Mouse (Mus musculus) G1E (cell line): ENCODE results near the gene Sh3gl1. TPM values are rescaled to one million over a fixed set of nuclear protein-coding genes. Genes with fewer than 3 reads are reported as not detected.

Experiments used
- ATAC-seq: 2 replicates; pipeline ENCODE4 v1.8.0; 2016; ENCODE audit warnings: mild to moderate bottlenecking; ENCODE audit not compliant: insufficient number of reproducible peaks, poor library complexity, low FRiP score, severe bottlenecking; ENCODE audit errors: extremely low read depth
- DNase-seq: peaks from one replicate; pipeline ENCODE4 v3.0.0; 2012; ENCODE audit warnings: low spot score
- H3K27me3 ChIP-seq: 2 replicates; pipeline ENCODE4 v1.6.1; 2012; ENCODE audit warnings: mild to moderate bottlenecking, low read length, inconsistent platforms; ENCODE audit not compliant: insufficient read depth
- H3K36me3 ChIP-seq: replicated peaks from 2 replicates; pipeline ENCODE3; 2012; ENCODE audit warnings: mild to moderate bottlenecking, inconsistent platforms
- H3K4me1 ChIP-seq: 2 replicates; pipeline ENCODE4 v1.6.1; 2012; ENCODE audit warnings: low read depth, low read length, inconsistent platforms, mixed read lengths; ENCODE audit not compliant: insufficient read depth
- H3K4me3 ChIP-seq: 2 replicates; pipeline ENCODE4 v1.5.1; 2012; ENCODE audit warnings: low read depth, mild to moderate bottlenecking, inconsistent platforms, low read length, moderate library complexity, mixed read lengths
- H3K9me3 ChIP-seq: replicated peaks from 2 replicates; pipeline ENCODE4 v1.6.1; 2012; ENCODE audit warnings: inconsistent platforms
- CTCF ChIP-seq: IDR thresholded peaks from 2 replicates; pipeline ENCODE4 v1.5.1; 2012; ENCODE audit warnings: low read depth, low read length, inconsistent platforms, mixed read lengths
- GATA1 ChIP-seq: IDR thresholded peaks from 2 replicates; pipeline ENCODE4 v1.6.1; 2012; ENCODE audit warnings: borderline replicate concordance, low read length, inconsistent platforms, mixed read lengths
- GATA2 ChIP-seq: IDR thresholded peaks from 2 replicates; pipeline ENCODE4 v1.6.1; 2012; ENCODE audit warnings: low read depth, low read length, inconsistent platforms, borderline replicate concordance
- POLR2AphosphoS5 ChIP-seq: IDR thresholded peaks from 2 replicates; pipeline ENCODE4 v1.6.1; 2012; ENCODE audit warnings: low read depth, low read length, inconsistent platforms; ENCODE audit not compliant: insufficient replicate concordance
- TAL1 ChIP-seq: conservative IDR thresholded peaks from 2 replicates; pipeline ENCODE4 v1.6.1; 2012; ENCODE audit warnings: low read depth, low read length, inconsistent platforms, mixed read lengths
- polyA plus RNA-seq: library from polyadenylated mRNA; stranded (reverse); fragments of >175 nt; gene quantifications from 2 replicates; pipeline ENCODE4 v1.2.3, GENCODE M21; 2012
- total RNA-seq, 2 experiments: library from RNA; stranded (forward) in 1 of 2; stranded (reverse) in 1 of 2; fragments of 200-1000 nt in 1 of 2; fragments of >200 nt in 1 of 2; fragmentation: Nextera tagmentation in 1 of 2; gene quantifications; 2 replicates each; pipeline ENCODE4 v1.2.3; 2014 to 2017

Gene Sh3gl1
- total and polyA plus RNA-seq, 3 experiments: 24.3 to 64.2 (median 28.5) TPM

DNA sequence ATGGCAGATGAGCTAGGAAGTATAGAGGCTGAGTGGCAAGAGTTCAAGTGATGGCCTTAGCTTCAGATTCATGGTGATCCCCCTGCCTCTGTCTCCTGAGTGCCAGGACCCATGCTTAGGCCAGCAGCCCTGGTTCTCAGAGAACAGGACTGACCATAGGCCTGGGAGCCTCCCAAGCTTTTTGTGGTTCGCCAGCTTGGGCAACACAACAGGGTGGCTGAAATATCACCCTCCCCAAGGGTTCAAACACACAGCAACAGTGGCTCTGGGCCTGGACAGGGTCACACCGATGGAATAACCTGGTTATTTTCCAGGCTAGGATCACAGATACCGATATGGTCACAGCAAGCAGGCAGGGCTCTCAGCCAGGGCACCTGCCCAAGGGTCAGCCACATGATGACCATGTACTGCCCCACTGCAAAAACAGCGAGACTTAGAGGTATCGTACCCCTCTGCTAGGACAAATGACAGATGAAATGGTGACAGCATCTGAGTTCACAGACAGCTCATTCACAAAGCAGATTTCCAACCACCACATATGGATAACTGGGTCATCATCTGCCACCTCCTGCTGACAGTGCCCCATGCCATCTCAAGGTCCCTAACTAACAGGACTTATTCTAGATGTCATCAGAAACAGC is 8.5 kb downstream of the Sh3gl1 start:
- TF ChIP-seq GATA2 (no peak), POLR2AphosphoS5 (no peak), GATA1 (no peak), TAL1 (no peak), CTCF (no peak)
- peaks cover 75% of the 10 kb centered on the region for H3K4me1 ChIP-seq
- DNase-seq (no peak), ATAC-seq (no peak)
- H3K36me3 ChIP-seq: peaks cover 96% of the 10 kb centered on the region
- no peak overlapping the region for H3K4me3 ChIP-seq
- H3K27me3 ChIP-seq: no peaks in the 10 kb centered on the region
- H3K9me3 ChIP-seq: no peaks in the 10 kb centered on the region

- TF ChIP-seq GATA1 (no peak), POLR2AphosphoS5 (no peak), GATA2 (no peak), TAL1 (no peak), CTCF (no peak)
- ATAC-seq: no peak
- H3K9me3 ChIP-seq: no peaks in the 10 kb centered on the region
- H3K36me3 ChIP-seq: peaks cover 97% of the 10 kb centered on the region
- peaks cover 71% of the 10 kb centered on the region for H3K4me1 ChIP-seq
- H3K4me3 ChIP-seq: no peak overlapping the region
- H3K27me3 ChIP-seq: no peaks in the 10 kb centered on the region
- no peak for DNase-seq
Measured at GRCm38 (mm10) chr17:56026881-56027280, 9.6 kb downstream of the Sh3gl1 start.

DNA sequence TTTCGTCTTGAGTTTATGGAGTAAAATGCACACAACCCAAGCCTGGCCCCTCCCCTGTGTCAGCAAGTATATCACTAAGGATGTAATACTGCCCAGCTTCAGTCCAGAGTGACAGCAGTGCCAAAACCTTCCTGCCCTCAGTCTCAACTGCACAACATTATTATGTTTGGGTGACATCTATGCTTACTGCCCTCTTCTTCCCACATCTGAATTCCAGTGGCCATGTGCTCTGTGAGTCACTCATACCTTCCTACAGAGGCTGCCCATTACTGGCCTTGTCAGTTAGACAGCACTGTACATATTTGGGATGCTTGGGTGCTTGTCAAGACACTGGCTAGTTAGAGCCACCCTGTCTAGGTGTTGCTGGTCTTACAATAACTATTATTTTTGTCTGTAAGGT is 10.1 kb downstream of the Sh3gl1 start:
- ATAC-seq: no peak
- no peak for TF ChIP-seq POLR2AphosphoS5
- TF ChIP-seq TAL1: no peak
- TF ChIP-seq GATA1: no peak
- TF ChIP-seq CTCF: no peak
- no peak for TF ChIP-seq GATA2
- Histone ChIP-seq H3K36me3 (peaks cover 98% of the 10 kb centered on the region), H3K4me3 (no peak overlapping the region), H3K9me3 (no peaks in the 10 kb centered on the region), H3K4me1 (peaks cover 72% of the 10 kb centered on the region), H3K27me3 (no peaks in the 10 kb centered on the region)
- DNase-seq: no peak

DNA sequence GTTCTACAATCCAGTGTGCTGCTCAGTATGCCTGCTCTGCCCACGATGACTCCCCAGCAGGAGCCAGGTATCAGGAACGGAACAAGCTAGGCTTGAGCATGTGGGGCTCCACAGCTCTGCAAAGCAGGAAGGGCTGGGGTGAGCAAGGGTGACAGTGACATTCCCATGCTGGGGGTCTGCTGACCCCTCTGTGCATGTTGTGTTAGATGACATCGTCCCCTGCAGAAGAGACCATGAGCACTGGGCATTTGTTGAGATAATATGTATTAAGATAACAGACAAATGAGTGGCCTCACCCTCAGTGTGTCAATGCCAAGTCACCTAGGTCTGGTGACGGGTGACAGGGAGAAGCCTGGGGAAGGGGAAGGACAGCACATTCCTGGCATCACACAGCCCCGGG is 11.5 kb downstream of the Sh3gl1 start:
- TF ChIP-seq GATA1 (no peak), POLR2AphosphoS5 (no peak), CTCF (no peak), TAL1 (no peak), GATA2 (no peak)
- DNase-seq: no peak
- peaks cover 69% of the 10 kb centered on the region for H3K4me1 ChIP-seq

GRCm38 (mm10) chr17:56024476-56024875 is 12.0 kb downstream of the Sh3gl1 start:
- Histone ChIP-seq H3K27me3 (no peaks in the 10 kb centered on the region), H3K9me3 (no peaks in the 10 kb centered on the region), H3K4me1 (peaks cover 69% of the 10 kb centered on the region), H3K36me3 (peaks cover 99% of the 10 kb centered on the region), H3K4me3 (no peak overlapping the region)
- no peak for TF ChIP-seq GATA2
- no peak for TF ChIP-seq TAL1
- no peak for TF ChIP-seq GATA1
- TF ChIP-seq POLR2AphosphoS5: no peak
- TF ChIP-seq CTCF: no peak
- DNase-seq (no peak), ATAC-seq (no peak)

More for the DNA sequence above, 11.5 kb downstream of the Sh3gl1 start:
- Histone ChIP-seq H3K4me3 (no peak overlapping the region), H3K27me3 (no peaks in the 10 kb centered on the region), H3K36me3 (peaks cover 99% of the 10 kb centered on the region), H3K9me3 (no peaks in the 10 kb centered on the region)
- no peak for ATAC-seq

DNA sequence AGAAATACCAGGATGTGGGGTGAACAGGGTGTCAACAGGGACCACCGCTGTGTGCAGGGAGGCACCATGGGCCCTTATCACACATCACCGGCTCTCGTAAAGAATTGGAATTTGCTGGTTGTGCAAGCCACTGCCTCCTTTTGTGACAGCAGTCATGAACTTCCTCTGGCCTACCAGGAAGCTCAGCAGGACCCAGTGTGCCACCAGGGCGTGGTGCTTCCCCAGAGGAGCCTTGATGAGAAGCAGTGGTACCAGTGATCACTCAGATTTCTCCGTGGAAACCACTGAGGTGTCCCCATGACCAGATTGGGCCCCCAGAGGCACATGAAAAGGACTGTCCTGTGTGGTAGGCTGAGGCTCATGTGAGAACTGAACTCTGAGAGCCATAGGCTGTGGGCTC is 13.0 kb downstream of the Sh3gl1 start:
- Histone ChIP-seq H3K36me3 (peaks cover 99% of the 10 kb centered on the region), H3K4me1 (peaks cover 70% of the 10 kb centered on the region), H3K4me3 (no peak overlapping the region), H3K27me3 (no peaks in the 10 kb centered on the region), H3K9me3 (no peaks in the 10 kb centered on the region)
- DNase-seq: no peak
- no peak for ATAC-seq
- TF ChIP-seq TAL1 (no peak), CTCF (no peak), GATA1 (no peak), GATA2 (no peak), POLR2AphosphoS5 (no peak)
